Mouse (Mus musculus) spleen, adult 2 months (tissue): ENCODE measurements around the gene Col8a2. TPM values are rescaled to one million over a fixed set of nuclear protein-coding genes. Genes with fewer than 3 reads are reported as not detected.

Experiments used
- DNase-seq, 2 experiments: peaks; one replicate each; pipeline versions ENCODE4 v3.0.0 to v3.0.0-alpha.2; 2012 to 2021; ENCODE audit warnings: low spot score in 2 of 2, low read depth in 1 of 2
- H3K27ac ChIP-seq: fragments of 200-500 bp; 2 replicates; pipeline ENCODE4 v1.5.1; 2012; ENCODE audit warnings: low read length, inconsistent platforms; ENCODE audit not compliant: insufficient read depth
- H3K27me3 ChIP-seq: fragments of 200-500 bp; 2 replicates; pipeline ENCODE4 v1.6.1; 2012; ENCODE audit warnings: mild to moderate bottlenecking, moderate library complexity, low read length, inconsistent platforms; ENCODE audit not compliant: control insufficient read depth, insufficient read depth
- H3K36me3 ChIP-seq: fragments of 200-500 bp; 2 replicates; pipeline ENCODE4 v1.6.1; 2012; ENCODE audit warnings: mild to moderate bottlenecking, low read length, inconsistent platforms; ENCODE audit not compliant: control insufficient read depth, insufficient read depth
- H3K4me1 ChIP-seq: fragments of 200-500 bp; 2 replicates; pipeline ENCODE4 v1.6.1; 2011; ENCODE audit warnings: inconsistent platforms; ENCODE audit not compliant: control insufficient read depth, insufficient read depth, insufficient read length
- H3K4me3 ChIP-seq: fragments of 200-500 bp; 2 replicates; pipeline ENCODE4 v1.5.1; 2011; ENCODE audit warnings: mild to moderate bottlenecking, inconsistent platforms; ENCODE audit not compliant: insufficient read depth, insufficient read length; ENCODE audit errors: extremely low read depth
- CTCF ChIP-seq: fragments of 200-500 bp; IDR thresholded peaks from 2 replicates; pipeline ENCODE4 v1.5.1; 2011; ENCODE audit warnings: mild to moderate bottlenecking, inconsistent platforms; ENCODE audit not compliant: insufficient read depth, insufficient read length, insufficient replicate concordance; ENCODE audit errors: extremely low read depth
- POLR2A ChIP-seq: fragments of 200-500 bp; IDR thresholded peaks from 2 replicates; pipeline ENCODE4 v1.6.1; 2011; ENCODE audit warnings: low read depth, low read length, inconsistent platforms
- WGBS: fragments of 180-500 bp; shearing (Covaris S2); methylation state at CpG from one replicate; pipeline ENCODE4 v1.1.7; 2018; 5-methylcytosine and 5-hydroxymethylcytosine counted together
- polyA plus RNA-seq: library from polyadenylated mRNA; depleted of rRNA; stranded (reverse); fragments of >200 nt; gene quantifications from 2 replicates; pipeline ENCODE4 v1.2.3, GENCODE M21; 2012

Gene Col8a2
- polyA plus RNA-seq, 1 experiment = 3.2 TPM

DNA sequence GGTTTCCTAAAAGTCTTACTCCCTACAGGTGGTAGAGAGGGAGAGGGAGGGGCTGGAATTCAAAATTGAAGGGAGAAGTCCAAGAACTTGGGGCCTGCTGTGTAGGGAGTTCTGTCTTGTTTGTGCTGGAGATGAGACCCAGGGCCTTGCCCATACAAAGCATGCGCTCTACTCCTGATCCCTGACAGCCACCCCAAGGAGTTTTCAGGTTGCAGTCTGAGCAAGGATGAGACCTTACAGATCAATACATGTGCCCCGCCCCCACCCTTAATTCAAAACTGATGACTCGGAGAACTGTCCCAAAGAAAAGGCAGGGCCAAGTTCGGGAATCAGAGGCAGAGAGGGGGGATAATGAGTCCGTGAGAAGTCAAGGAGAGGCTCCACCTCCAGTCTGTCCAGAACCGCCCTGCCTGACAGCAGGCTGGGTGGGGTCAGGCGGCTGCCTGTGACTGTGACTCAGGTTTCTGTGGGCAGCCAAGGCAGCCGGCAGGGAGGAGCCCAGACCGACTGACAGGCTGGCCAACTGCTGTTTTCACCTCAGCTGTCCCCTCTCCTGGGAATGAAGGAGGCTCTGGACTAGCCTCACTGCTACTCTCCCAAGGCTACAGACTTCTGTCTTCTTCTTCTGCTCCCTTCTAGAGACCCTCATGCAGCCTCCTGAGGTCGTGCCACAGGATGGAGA, 25.9 kb upstream of the Col8a2 start:
- Histone ChIP-seq H3K27ac (peak overlapping the region; percentile 76), H3K4me3 (0 out of 2 replicates have a peak overlapping the region, but pooled peaks have one; percentile 0), H3K36me3 (no peaks in the 10 kb centered on the region), H3K4me1 (peaks cover 31% of the 10 kb centered on the region), H3K27me3 (no peaks in the 10 kb centered on the region)
- peak in 1 of 2 experiments; percentile 51 for DNase-seq
- WGBS = 11% methylated on average over 10 of the region's 10 CpGs
- no peak for TF ChIP-seq POLR2A
- no peak for TF ChIP-seq CTCF

DNA sequence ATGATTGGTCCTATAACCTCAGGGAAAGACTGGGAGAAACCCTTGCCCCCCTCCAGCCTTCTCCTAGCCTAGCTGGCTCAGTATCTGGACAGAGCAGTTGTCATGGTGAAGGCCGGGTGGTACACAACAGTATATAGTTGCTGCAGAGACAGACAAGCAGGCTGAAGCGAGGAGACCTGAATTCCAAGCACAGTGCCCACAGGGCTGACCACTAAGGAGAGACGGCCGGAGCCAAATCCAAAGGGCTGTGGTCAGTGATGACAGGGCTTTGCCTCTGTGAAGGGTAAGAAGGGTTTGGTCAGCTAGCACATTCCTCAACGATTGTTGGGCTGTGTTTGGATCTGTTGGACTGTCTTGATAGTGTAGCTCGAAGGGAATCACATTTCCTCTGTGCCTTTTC, 25.3 kb upstream of the Col8a2 start:
- H3K4me3 ChIP-seq = no peak overlapping the region
- WGBS = 73% methylated on average over 6 of the region's 6 CpGs
- TF ChIP-seq CTCF (no peak), POLR2A (no peak)
- no peaks in the 10 kb centered on the region for H3K27me3 ChIP-seq
- peaks cover 31% of the 10 kb centered on the region for H3K4me1 ChIP-seq
- DNase-seq = no peak
- peak overlapping the region; percentile 76 for H3K27ac ChIP-seq
- H3K36me3 ChIP-seq = no peaks in the 10 kb centered on the region

- no peak for TF ChIP-seq CTCF
- no peak for TF ChIP-seq POLR2A
- 42% methylated on average over 7 of the region's 7 CpGs for WGBS
- Histone ChIP-seq H3K27me3 (no peaks in the 10 kb centered on the region), H3K27ac (peak overlapping the region; percentile 76; the same call in 1 of the 2 replicates), H3K4me3 (no peak overlapping the region), H3K36me3 (no peaks in the 10 kb centered on the region), H3K4me1 (peaks cover 31% of the 10 kb centered on the region)
- DNase-seq = no peak
Measured at GRCm38 (mm10) chr4:126261675-126262074, 24.9 kb upstream of the Col8a2 start.

DNA sequence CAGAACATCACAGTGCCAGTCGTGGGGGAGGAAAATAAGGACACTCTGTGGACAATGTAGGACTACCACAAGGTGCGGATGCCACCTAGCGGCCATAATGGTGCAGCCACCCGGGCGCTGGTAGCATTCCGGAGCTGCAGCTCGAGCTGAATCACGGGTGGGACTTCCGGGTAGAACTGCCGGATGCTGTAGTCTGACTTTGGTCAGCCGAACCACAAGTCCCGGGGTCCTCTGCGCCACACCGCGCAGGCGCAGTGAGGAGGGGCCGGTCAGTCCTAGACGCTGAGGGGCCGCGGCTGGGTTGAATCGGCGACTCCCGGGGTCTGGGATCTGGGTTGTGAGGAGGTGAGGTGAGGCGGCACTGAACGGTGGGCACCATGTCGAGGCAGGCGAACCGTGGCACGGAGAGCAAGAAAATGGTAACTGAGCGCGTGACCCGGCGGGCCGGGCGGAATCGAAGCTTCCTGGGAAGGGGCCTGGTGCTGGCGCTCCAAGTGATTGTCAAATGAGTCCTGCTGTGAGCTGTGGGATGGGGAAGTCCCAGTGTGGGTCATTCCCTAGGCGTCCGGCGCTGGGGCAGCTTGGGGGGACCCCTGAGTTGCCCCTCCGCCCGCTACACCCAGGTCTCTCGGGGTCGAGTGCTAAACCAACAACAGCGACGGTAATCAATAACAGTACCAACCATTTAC, 24.3 kb upstream of the Col8a2 start, which contains the start of gene Trappc3:
Gene Trappc3, plus strand, starts transcription at position 207 of the 689 bp plus-strand sequence.
- Histone ChIP-seq H3K4me1 (peaks cover 26% of the 10 kb centered on the region), H3K27ac (peak within 1 kb of the TSS; percentile 76), H3K36me3 (no peaks in the 10 kb centered on the region), H3K27me3 (no peaks in the 10 kb centered on the region), H3K4me3 (peak within 1 kb of the TSS; percentile 76)
- no peak for TF ChIP-seq POLR2A
- peak; percentile 96 for TF ChIP-seq CTCF
- peak; percentile 94 to 99 for DNase-seq
- under 1% methylated on average over 46 of the region's 46 CpGs for WGBS

- DNase-seq = no peak
- 79% methylated on average over 3 of the region's 3 CpGs for WGBS
- H3K36me3 ChIP-seq = peaks cover 16% of the 10 kb centered on the region
- no peak overlapping the region for H3K27ac ChIP-seq
- no peaks in the 10 kb centered on the region for H3K27me3 ChIP-seq
- H3K4me1 ChIP-seq = no peaks in the 10 kb centered on the region
- no peak for TF ChIP-seq POLR2A
- TF ChIP-seq CTCF = no peak
- no peak overlapping the region for H3K4me3 ChIP-seq
Measured at GRCm38 (mm10) chr4:126269292-126269691, 17.3 kb upstream of the Col8a2 start.

DNA sequence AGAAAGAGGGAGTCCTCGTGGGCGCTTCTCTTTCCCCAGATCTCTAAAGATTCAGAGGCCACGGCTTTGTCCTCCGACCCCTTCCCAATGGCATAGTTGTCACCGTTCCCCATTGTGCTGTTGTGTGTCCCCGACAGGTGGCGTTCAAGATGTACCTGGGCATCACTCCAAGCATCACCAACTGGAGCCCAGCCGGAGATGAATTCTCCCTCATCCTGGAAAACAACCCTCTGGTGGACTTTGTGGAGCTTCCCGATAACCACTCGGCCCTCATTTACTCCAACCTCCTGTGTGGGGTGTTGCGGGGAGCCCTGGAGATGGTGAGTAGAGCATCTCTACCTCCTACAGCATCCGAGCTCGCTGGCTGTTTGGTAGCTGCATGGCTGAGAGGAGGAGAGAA, 12.8 kb upstream of the Col8a2 start:
- H3K27ac ChIP-seq = no peak overlapping the region
- TF ChIP-seq POLR2A (no peak), CTCF (no peak)
- no peaks in the 10 kb centered on the region for H3K27me3 ChIP-seq
- H3K4me3 ChIP-seq = no peak overlapping the region
- peaks cover 18% of the 10 kb centered on the region for H3K36me3 ChIP-seq
- 95% methylated on average over 13 of the region's 13 CpGs for WGBS
- DNase-seq = no peak
- peaks cover 2% of the 10 kb centered on the region; the same call in 1 of the 2 replicates for H3K4me1 ChIP-seq
